Mouse (Mus musculus) CD4-positive, CD25-positive, alpha-beta regulatory T cell (primary cell): ENCODE data around the gene Mog. TPM values are rescaled to one million over a fixed set of nuclear protein-coding genes. Genes with fewer than 3 reads are reported as not detected.

Source experiments
- polyA plus RNA-seq: library from polyadenylated mRNA; unstranded; fragments of 100-300 nt; shearing (Covaris generic); gene quantifications from one replicate; pipeline ENCODE4 v1.2.1, GENCODE M21; 2017

The Mog gene
- polyA plus RNA-seq, result not detected

GRCm38 (mm10) chr17:37022628-37023576, at the start of gene Mog:
TSS of gene Mog (minus strand) at chr17:37023398.

GRCm38 (mm10) chr17:37045611-37046311, 22.6 kb upstream of the Mog start, which contains the start of gene Gabbr1:
TSS of gene Gabbr1 (plus strand) at chr17:37045966.

GRCm38 (mm10) chr17:37000863-37001262, 22.3 kb downstream of the Mog start, which contains the start of gene Zfp57:
TSS of gene Zfp57 (plus strand) at chr17:37001163.

GRCm38 (mm10) chr17:36989437-36989836, 33.8 kb downstream of the Mog start, which contains the start of gene H2-M5:
TSS of gene H2-M5 (minus strand) at chr17:36989537.

GRCm38 (mm10) chr17:36981221-36981813, 41.9 kb downstream of the Mog start, which contains the start of gene 2410137M14Rik:
TSS of gene 2410137M14Rik (minus strand) at chr17:36981237.

Other genes with a start within 250 kb of the Mog start
- gene H2-M10.6, start 211.2 kb downstream of the Mog start, polyA plus RNA-seq, result not detected
- gene Trim26, start 186.3 kb downstream of the Mog start, polyA plus RNA-seq, result 133 TPM
- gene Trim15, start 156.2 kb downstream of the Mog start, polyA plus RNA-seq, result 0.43 TPM
- 0.07 TPM for gene Trim10, start 153.8 kb downstream of the Mog start, polyA plus RNA-seq
- not detected for gene Trim40, start 133.3 kb downstream of the Mog start, polyA plus RNA-seq
- not detected for gene Trim31, start 125.3 kb downstream of the Mog start, polyA plus RNA-seq
- 0.17 TPM for gene Rnf39, start 80.5 kb downstream of the Mog start, polyA plus RNA-seq
- 126 TPM for gene Ppp1r11, start 71.7 kb downstream of the Mog start, polyA plus RNA-seq
- 85.3 TPM for gene Znrd1, start 64.8 kb downstream of the Mog start, polyA plus RNA-seq
- gene Znrd1as, start 64.8 kb downstream of the Mog start, polyA plus RNA-seq, result 6.6 TPM
- not detected for gene 2410137M14Rik, start 42.2 kb downstream of the Mog start, polyA plus RNA-seq
- not detected for gene H2-M5, start 33.9 kb downstream of the Mog start, polyA plus RNA-seq
- not detected for gene Zfp57, start 22.2 kb downstream of the Mog start, polyA plus RNA-seq
- 12.6 TPM for gene Gabbr1, start 22.6 kb upstream of the Mog start, polyA plus RNA-seq
- 0.20 TPM for gene Olfr90, start 65.1 kb upstream of the Mog start, polyA plus RNA-seq
- not detected for gene Olfr91, start 74.9 kb upstream of the Mog start, polyA plus RNA-seq
- gene Olfr92, start 96.7 kb upstream of the Mog start, polyA plus RNA-seq, result not detected
- not detected for gene Olfr93, start 138.1 kb upstream of the Mog start, polyA plus RNA-seq
- gene Ubd, start 170.5 kb upstream of the Mog start, polyA plus RNA-seq, result 0.38 TPM
- gene Olfr94, start 177.6 kb upstream of the Mog start, polyA plus RNA-seq, result not detected
- gene Olfr95, start 189.7 kb upstream of the Mog start, polyA plus RNA-seq, result not detected
- not detected for gene Olfr96, start 196.7 kb upstream of the Mog start, polyA plus RNA-seq
- gene Olfr97, start 213.9 kb upstream of the Mog start, polyA plus RNA-seq, result not detected
- gene Olfr98, start 240.4 kb upstream of the Mog start, polyA plus RNA-seq, result not detected
- 103 TPM for gene H2-M3, start 246.8 kb upstream of the Mog start, polyA plus RNA-seq